Mouse (Mus musculus) C2C12 (cell line): ENCODE measurements around the gene Kcnk10. TPM values are rescaled to one million over a fixed set of nuclear protein-coding genes. Genes with fewer than 3 reads are reported as not detected.

ENCODE experiments used
- H3K27me3 ChIP-seq: one replicate; pipeline ENCODE4 v1.6.1; 2011; ENCODE audit not compliant: control insufficient read depth, insufficient read depth, insufficient read length
- H3K36me3 ChIP-seq: one replicate; pipeline ENCODE4 v1.6.1; 2011; ENCODE audit not compliant: control insufficient read depth, insufficient read depth
- H3K4me3 ChIP-seq: one replicate; pipeline ENCODE4 v1.5.1; 2011; ENCODE audit warnings: mild to moderate bottlenecking, control low read depth; ENCODE audit not compliant: poor library complexity, insufficient read depth, severe bottlenecking
- H3K79me2 ChIP-seq: one replicate; pipeline ENCODE4 v1.6.1; 2011; ENCODE audit not compliant: control insufficient read depth, insufficient read depth
- H3K79me3 ChIP-seq: one replicate; pipeline ENCODE4 v1.6.1; 2011; ENCODE audit warnings: low read depth, control low read depth
- H3ac ChIP-seq: one replicate; pipeline ENCODE3; 2011; ENCODE audit warnings: low read depth; ENCODE audit not compliant: control insufficient read depth, insufficient read length
- CEBPB ChIP-seq: IDR thresholded peaks from one replicate; pipeline ENCODE4 v1.6.1; 2011; ENCODE audit warnings: low read depth, mild to moderate bottlenecking, control low read depth, moderate library complexity
- CTCF ChIP-seq: IDR thresholded peaks from one replicate; pipeline ENCODE4 v1.5.1; 2011; ENCODE audit not compliant: control insufficient read depth, insufficient read depth, insufficient read length
- FOSL1 ChIP-seq: IDR thresholded peaks from one replicate; pipeline ENCODE4 v1.8.0; 2011; ENCODE audit warnings: mild to moderate bottlenecking, low read length; ENCODE audit not compliant: poor library complexity, insufficient read depth, severe bottlenecking
- MAX ChIP-seq: IDR thresholded peaks from one replicate; pipeline ENCODE4 v1.6.1; 2011; ENCODE audit warnings: mild to moderate bottlenecking, control low read depth
- MYOD1 ChIP-seq: IDR thresholded peaks from one replicate; pipeline ENCODE4 v1.6.1; 2011; ENCODE audit warnings: low read depth; ENCODE audit not compliant: control insufficient read depth, insufficient read length
- MYOG ChIP-seq: IDR thresholded peaks from one replicate; pipeline ENCODE4 v1.6.1; 2011; ENCODE audit not compliant: control insufficient read depth, insufficient read length; ENCODE audit errors: extremely low read depth
- USF1 ChIP-seq: IDR thresholded peaks from one replicate; pipeline ENCODE4 v1.6.1; 2011; ENCODE audit warnings: low read depth, mild to moderate bottlenecking, control low read depth, moderate library complexity
- polyA plus RNA-seq: library from polyadenylated mRNA; unstranded; fragments of >200 nt; fragmentation: generic; extraction: Trizol; gene quantifications from one replicate; pipeline ENCODE4 v1.2.1, GENCODE M21; 2012; ENCODE audit warnings: missing spikeins

Gene Kcnk10
- polyA plus RNA-seq, 1 experiment: not detected

GRCm38 (mm10) chr12:98614910-98615508 lies 36.9 kb upstream of the Kcnk10 start:
- Histone ChIP-seq H3K36me3 (no peaks in the 10 kb centered on the region), H3K27me3 (no peaks in the 10 kb centered on the region), H3K79me2 (no peaks in the 10 kb centered on the region), H3K79me3 (no peaks in the 10 kb centered on the region), H3K4me3 (no peak overlapping the region), H3ac (no peak overlapping the region)
- no peak for TF ChIP-seq USF1
- TF ChIP-seq MYOG: no peak
- no peak for TF ChIP-seq CTCF
- TF ChIP-seq CEBPB: no peak
- no peak for TF ChIP-seq MAX
- no peak for TF ChIP-seq FOSL1
- TF ChIP-seq MYOD1: no peak

- H3K79me3 ChIP-seq: no peaks in the 10 kb centered on the region
- no peak for TF ChIP-seq CEBPB
- no peak for TF ChIP-seq USF1
- TF ChIP-seq FOSL1: no peak
- TF ChIP-seq MYOG: no peak
- no peak for TF ChIP-seq MYOD1
- TF ChIP-seq MAX: no peak
- no peak for TF ChIP-seq CTCF
- H3K79me2 ChIP-seq: no peaks in the 10 kb centered on the region
- H3ac ChIP-seq: no peak overlapping the region
- H3K36me3 ChIP-seq: no peaks in the 10 kb centered on the region
- H3K4me3 ChIP-seq: no peak overlapping the region
- no peaks in the 10 kb centered on the region for H3K27me3 ChIP-seq
Observed at GRCm38 (mm10) chr12:98610341-98610740, 32.2 kb upstream of the Kcnk10 start.

- Histone ChIP-seq H3K79me3 (no peaks in the 10 kb centered on the region), H3K4me3 (no peak overlapping the region), H3K27me3 (no peaks in the 10 kb centered on the region), H3ac (no peak overlapping the region), H3K36me3 (no peaks in the 10 kb centered on the region), H3K79me2 (no peaks in the 10 kb centered on the region)
- TF ChIP-seq USF1 (no peak), FOSL1 (no peak), MYOD1 (no peak)
Observed at GRCm38 (mm10) chr12:98606595-98607290, 28.6 kb upstream of the Kcnk10 start.

GRCm38 (mm10) chr12:98605264-98605663 lies 27.2 kb upstream of the Kcnk10 start:
- Histone ChIP-seq H3K4me3 (no peak overlapping the region), H3K36me3 (no peaks in the 10 kb centered on the region), H3ac (no peak overlapping the region), H3K79me3 (no peaks in the 10 kb centered on the region), H3K27me3 (no peaks in the 10 kb centered on the region), H3K79me2 (no peaks in the 10 kb centered on the region)
- no peak for TF ChIP-seq FOSL1
- no peak for TF ChIP-seq MYOG
- TF ChIP-seq MAX: no peak
- TF ChIP-seq CEBPB: no peak
- no peak for TF ChIP-seq CTCF
- no peak for TF ChIP-seq USF1
- TF ChIP-seq MYOD1: no peak

GRCm38 (mm10) chr12:98602114-98602513 lies 24.0 kb upstream of the Kcnk10 start:
- Histone ChIP-seq H3K27me3 (no peaks in the 10 kb centered on the region), H3K4me3 (no peak overlapping the region)
- no peak for TF ChIP-seq CEBPB
- TF ChIP-seq CTCF: no peak
- no peak for TF ChIP-seq MYOG
- no peak for TF ChIP-seq FOSL1
- TF ChIP-seq USF1: no peak

GRCm38 (mm10) chr12:98600861-98601260 lies 22.8 kb upstream of the Kcnk10 start:
- H3K27me3 ChIP-seq: no peaks in the 10 kb centered on the region
- H3K4me3 ChIP-seq: no peak overlapping the region
- no peaks in the 10 kb centered on the region for H3K36me3 ChIP-seq
- H3K79me2 ChIP-seq: no peaks in the 10 kb centered on the region
- no peaks in the 10 kb centered on the region for H3K79me3 ChIP-seq
- H3ac ChIP-seq: no peak overlapping the region
- TF ChIP-seq MYOD1: no peak
- no peak for TF ChIP-seq USF1
- TF ChIP-seq MYOG: no peak
- TF ChIP-seq MAX: no peak
- no peak for TF ChIP-seq FOSL1
- TF ChIP-seq CEBPB: no peak
- no peak for TF ChIP-seq CTCF

More at GRCm38 (mm10) chr12:98602114-98602513, 24.0 kb upstream of the Kcnk10 start:
- H3K36me3 ChIP-seq: no peaks in the 10 kb centered on the region
- H3ac ChIP-seq: no peak overlapping the region
- H3K79me3 ChIP-seq: no peaks in the 10 kb centered on the region
- H3K79me2 ChIP-seq: no peaks in the 10 kb centered on the region
